Mouse (Mus musculus) layer of hippocampus, adult 8-10 months (tissue): ENCODE results near the gene Gm6408. TPM values are rescaled to one million over a fixed set of nuclear protein-coding genes. Genes with fewer than 3 reads are reported as not detected.

Experiments
- total RNA-seq, 4 experiments: library from RNA; stranded (reverse); gene quantifications; 2 replicates each; pipeline ENCODE4 v1.2.4; 2022

Gene Gm6408
- total RNA-seq, 4 experiments from 2014 or later: not detected

Other genes starting within 250 kb of the Gm6408 start
- gene Wasf3, start 97.0 kb upstream of the Gm6408 start, total RNA-seq: 100 to 1,000 TPM in 1 of 4 experiments, 10 to 100 TPM in 3; 92.2 to 101 (median 96.8) TPM
- not detected for gene Gm6370, start 9.4 kb downstream of the Gm6408 start, total RNA-seq
- gene 4930449I24Rik, start 20.4 kb downstream of the Gm6408 start, total RNA-seq: not detected
- gene Gm3402, start 32.2 kb downstream of the Gm6408 start, total RNA-seq: not detected
- not detected for gene Gm3404, start 43.8 kb downstream of the Gm6408 start, total RNA-seq
- not detected for gene Gm3409, start 55.7 kb downstream of the Gm6408 start, total RNA-seq
- gene Gm3415, start 74.2 kb downstream of the Gm6408 start, total RNA-seq: not detected
- gene Gpr12, start 103.3 kb downstream of the Gm6408 start, total RNA-seq: 10 to 100 TPM; 29.4 to 40.7 (median 30.4) TPM